Mouse (Mus musculus): ENCODE data around the gene Phactr4.
A peak's percentile ranks its signal among the peaks of the same experiment; 100 is the strongest.
"Not testable (repeated sequence)": the region's sequence is repeated elsewhere in the genome, so short reads cannot be mapped to it uniquely, and the experiment has no call there.

The Phactr4 gene

GRCm38 (mm10) chr4:132421923-132422782 is at the start of gene Phactr4:
TSS of gene Phactr4 (minus strand) at chr4:132422489.
- peak; percentile 64 for DNase-seq (ENCODE audit: low read depth)

- DNase-seq (ENCODE audit: low read depth): no peak
Observed at GRCm38 (mm10) chr4:132469873-132470272, 47.6 kb upstream of the Phactr4 start.

GRCm38 (mm10) chr4:132464255-132464613 is 41.9 kb upstream of the Phactr4 start:
- no peak for DNase-seq (ENCODE audit: low read depth)

- peak; percentile 94 for DNase-seq (ENCODE audit: low read depth)
Observed at GRCm38 (mm10) chr4:132463430-132464254, 41.4 kb upstream of the Phactr4 start, which contains the start of gene Med18. TSS of gene Med18 (minus strand) at chr4:132463921.

GRCm38 (mm10) chr4:132462836-132463235 is 40.5 kb upstream of the Phactr4 start:
- no peak for DNase-seq (ENCODE audit: low read depth)

GRCm38 (mm10) chr4:132460225-132460624 is 37.9 kb upstream of the Phactr4 start:
- DNase-seq (ENCODE audit: low read depth): no peak

- no peak for DNase-seq (ENCODE audit: low read depth)
Observed at GRCm38 (mm10) chr4:132455561-132455960, 33.3 kb upstream of the Phactr4 start.

GRCm38 (mm10) chr4:132455146-132455545 is 32.9 kb upstream of the Phactr4 start:
- no peak for DNase-seq (ENCODE audit: low read depth)

GRCm38 (mm10) chr4:132454216-132454615 is 31.9 kb upstream of the Phactr4 start:
- no peak for DNase-seq (ENCODE audit: low read depth)

GRCm38 (mm10) chr4:132449778-132450177 is 27.5 kb upstream of the Phactr4 start:
- no peak for DNase-seq (ENCODE audit: low read depth)

GRCm38 (mm10) chr4:132446105-132446504 is 23.8 kb upstream of the Phactr4 start:
- DNase-seq (ENCODE audit: low read depth): no peak

- DNase-seq (ENCODE audit: low read depth): no peak
Observed at GRCm38 (mm10) chr4:132444516-132444915, 22.2 kb upstream of the Phactr4 start.

GRCm38 (mm10) chr4:132437857-132438256 is 15.6 kb upstream of the Phactr4 start:
- DNase-seq (ENCODE audit: low read depth): no peak

- no peak for DNase-seq (ENCODE audit: low read depth)
Observed at GRCm38 (mm10) chr4:132432717-132433372, 10.6 kb upstream of the Phactr4 start.

GRCm38 (mm10) chr4:132428022-132428542 is 5.8 kb upstream of the Phactr4 start:
- DNase-seq (ENCODE audit: low read depth): peak; percentile 91

GRCm38 (mm10) chr4:132427493-132427892 is 5.2 kb upstream of the Phactr4 start:
- DNase-seq (ENCODE audit: low read depth): no peak

GRCm38 (mm10) chr4:132426021-132426420 is 3.7 kb upstream of the Phactr4 start:
- DNase-seq (ENCODE audit: low read depth): no peak

- no peak for DNase-seq (ENCODE audit: low read depth)
Observed at GRCm38 (mm10) chr4:132424765-132425164, 2.5 kb upstream of the Phactr4 start.

GRCm38 (mm10) chr4:132421556-132421922 is 750 bp downstream of the Phactr4 start:
- DNase-seq (ENCODE audit: low read depth): no peak

- DNase-seq (ENCODE audit: low read depth): no peak
Observed at GRCm38 (mm10) chr4:132420471-132420870, 1.8 kb downstream of the Phactr4 start.

- DNase-seq (ENCODE audit: low read depth): no peak
Observed at GRCm38 (mm10) chr4:132415966-132416365, 6.3 kb downstream of the Phactr4 start.

- not testable (repeated sequence) for DNase-seq (ENCODE audit: low read depth)
Observed at GRCm38 (mm10) chr4:132413257-132413656, 9.0 kb downstream of the Phactr4 start.

Data from c-Kit-positive CD71-positive TER-119-negative erythroid progenitor cells, embryonic 14.5 days (primary cell).